Mouse (Mus musculus): Measurements from ENCODE around the gene St5. TPM values are rescaled to one million over a fixed set of nuclear protein-coding genes. Genes with fewer than 3 reads are reported as not detected.

Gene St5
- polyA plus RNA-seq (2012; rRNA removed), result 65.5 and 73.8 TPM in 2 replicates

DNA sequence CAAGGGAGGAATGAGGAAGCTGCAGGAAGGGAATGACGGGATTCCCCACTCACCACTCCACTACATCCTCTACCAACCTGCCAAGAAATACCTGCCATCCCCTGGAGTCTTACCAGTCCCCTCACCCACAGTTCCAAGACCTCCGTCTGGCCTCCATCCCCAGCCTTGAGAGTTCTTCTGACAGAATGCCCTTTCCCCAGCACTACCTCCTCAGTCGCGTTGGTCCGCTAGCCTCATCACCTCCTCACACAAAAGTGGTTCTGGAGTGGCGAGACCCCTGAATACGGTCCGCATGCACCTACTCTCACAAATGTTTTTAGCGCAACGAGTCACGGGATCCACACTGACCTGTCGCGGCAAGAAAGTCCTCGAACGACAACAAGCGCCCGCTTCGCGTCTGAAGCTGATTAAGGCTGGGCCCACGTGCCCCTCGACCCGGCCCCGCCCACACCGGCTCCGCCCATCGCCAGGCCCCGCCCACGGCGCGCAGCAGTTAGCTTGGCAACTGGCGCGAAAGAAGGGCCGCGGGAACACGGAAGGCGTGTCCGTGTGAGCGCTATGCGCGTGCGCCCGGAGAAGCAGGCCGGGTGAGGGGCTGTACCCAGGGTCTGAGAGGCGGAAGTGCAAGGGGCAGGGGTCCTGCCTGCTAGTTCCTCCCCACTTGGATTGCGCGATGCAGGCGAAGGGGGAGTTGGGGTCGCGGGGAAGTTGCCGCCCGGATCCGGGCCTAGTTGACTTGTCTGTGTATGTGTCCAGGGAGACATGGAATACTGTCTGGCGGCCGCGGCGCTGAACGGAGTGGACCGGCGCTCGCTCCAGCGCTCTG lies at the start of gene St5, which contains the start of gene Akip1:
TSS of gene St5 (minus strand) at position 416 of the 826 bp plus-strand sequence.
TSS of gene Akip1 (plus strand) at position 501 of the 826 bp plus-strand sequence.

GRCm38 (mm10) chr7:109752008-109752925 lies 48.9 kb upstream of the St5 start, which contains the start of gene Tmem9b:
TSS of gene Tmem9b (minus strand) at chr7:109752875.

DNA sequence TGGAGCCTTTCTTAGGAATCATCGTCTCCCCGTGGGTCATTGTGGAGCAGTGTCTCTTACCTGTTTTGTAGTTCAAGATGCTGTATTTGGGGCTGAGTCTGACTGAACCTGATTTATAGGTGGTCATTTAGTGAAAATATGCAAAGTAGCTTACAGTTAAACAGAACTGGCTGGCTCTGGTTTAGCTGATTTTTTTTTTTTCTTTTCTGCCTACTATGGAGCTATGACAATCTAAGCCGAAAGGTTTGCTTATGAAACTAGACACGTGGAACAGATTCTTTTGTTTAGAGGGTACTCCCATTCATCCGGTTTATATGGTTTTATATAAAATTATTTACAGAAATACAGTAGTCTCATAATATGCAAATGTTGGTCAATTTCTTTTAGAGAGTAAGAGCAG lies 28.2 kb upstream of the St5 start, which contains the start of gene Ascl3:
TSS of gene Ascl3 (minus strand) at position 101 of the 400 bp plus-strand sequence.

GRCm38 (mm10) chr7:109723697-109724096 lies 20.3 kb upstream of the St5 start, which contains the start of gene BC051019:
TSS of gene BC051019 (minus strand) at chr7:109723850.

GRCm38 (mm10) chr7:109518838-109519696 lies 184.3 kb downstream of the St5 start, which contains the start of gene Rpl27a:
TSS of gene Rpl27a (plus strand) at chr7:109519147.

GRCm38 (mm10) chr7:109508034-109508433 lies 195.4 kb downstream of the St5 start, which contains the start of gene Trim66:
TSS of gene Trim66 (minus strand) at chr7:109508134.

Other genes starting within 250 kb of the St5 start
- gene Trim66, start 195.5 kb downstream of the St5 start, polyA plus RNA-seq (2012; rRNA removed), result 0.29 and 0.31 TPM in 2 replicates
- gene Rpl27a, start 184.5 kb downstream of the St5 start, polyA plus RNA-seq (2012; rRNA removed), result 707 and 743 TPM in 2 replicates
- 11.1 and 13.8 TPM in 2 replicates for gene Akip1, start 85 bp upstream of the St5 start, polyA plus RNA-seq (2012; rRNA removed)
- 12.5 and 13.2 TPM in 2 replicates for gene BC051019, start 20.2 kb upstream of the St5 start, polyA plus RNA-seq (2012; rRNA removed)
- 0.26 TPM in 1 of 2 replicates, not detected in the other for gene Ascl3, start 28.1 kb upstream of the St5 start, polyA plus RNA-seq (2012; rRNA removed)
- 24.8 and 25.9 TPM in 2 replicates for gene Tmem9b, start 49.3 kb upstream of the St5 start, polyA plus RNA-seq (2012; rRNA removed)
- 0.05 and 0.63 TPM in 2 replicates for gene Nrip3, start 78.4 kb upstream of the St5 start, polyA plus RNA-seq (2012; rRNA removed)
- 2.0 TPM in 2 replicates for gene Scube2, start 162.1 kb upstream of the St5 start, polyA plus RNA-seq (2012; rRNA removed)